Mouse (Mus musculus) liver, embryonic 14.5 days (tissue): ENCODE results near the gene Srd5a1. TPM values are rescaled to one million over a fixed set of nuclear protein-coding genes. Genes with fewer than 3 reads are reported as not detected.

Source experiments
- ATAC-seq: fragments of 200-750 bp; cut with Nextera tagmentation; 2 replicates; pipeline ENCODE4 v1.8.0; 2017; ENCODE audit warnings: moderate number of reproducible peaks, mild to moderate bottlenecking, moderate library complexity; ENCODE audit not compliant: insufficient read depth
- DNase-seq, 3 experiments: peaks; one replicate each; pipeline ENCODE4 v3.0.0-alpha.2; 2012 to 2013; ENCODE audit warnings: low read depth in 3 of 3, low spot score in 3 of 3
- H3K27ac ChIP-seq: fragments of 300-500 bp; sonication (generic); 2 replicates; pipeline ENCODE4 v1.5.1; 2014; ENCODE audit warnings: moderate library complexity, mild to moderate bottlenecking, control low read depth, inconsistent platforms
- H3K27me3 ChIP-seq: fragments of 300-500 bp; sonication (generic); 2 replicates; pipeline ENCODE4 v1.6.1; 2014; ENCODE audit warnings: mild to moderate bottlenecking, low read length, moderate library complexity; ENCODE audit not compliant: control insufficient read depth, insufficient read depth
- H3K36me3 ChIP-seq: fragments of 300-500 bp; sonication (generic); replicated peaks from 2 replicates; pipeline ENCODE4 v1.6.1; 2014; ENCODE audit warnings: low read depth; ENCODE audit not compliant: control insufficient read depth, insufficient read depth
- H3K4me1 ChIP-seq, 2 experiments: fragments of 200-500 bp in 1 of 2; fragments of 300-500 bp in 1 of 2; sonication (generic) in 1 of 2; replicated peaks; 2 replicates each; pipeline ENCODE4 v1.6.1; 2012 to 2014; ENCODE audit warnings: antibody characterized with exemption in 1 of 2, inconsistent platforms in 1 of 2, low read length in 1 of 2; ENCODE audit not compliant: control insufficient read depth in 2 of 2, insufficient read depth in 2 of 2
- H3K4me2 ChIP-seq: fragments of 300-500 bp; sonication (generic); 2 replicates; pipeline ENCODE4 v1.6.1; 2014; ENCODE audit warnings: low read depth, mild to moderate bottlenecking, control low read depth, moderate library complexity
- H3K4me3 ChIP-seq, 2 experiments: fragments of 200-500 bp in 1 of 2; fragments of 300-500 bp in 1 of 2; sonication (generic) in 1 of 2; 2 replicates each; pipeline ENCODE4 v1.5.1; 2012 to 2014; ENCODE audit warnings: low read depth in 2 of 2, low read length in 2 of 2, mild to moderate bottlenecking in 2 of 2, control low read depth in 1 of 2, inconsistent platforms in 1 of 2, moderate library complexity in 1 of 2; ENCODE audit not compliant: insufficient read depth in 1 of 2
- H3K9ac ChIP-seq: fragments of 300-500 bp; sonication (generic); replicated peaks from 2 replicates; pipeline ENCODE4 v1.6.1; 2014; ENCODE audit warnings: mild to moderate bottlenecking, control low read depth, moderate library complexity
- H3K9me3 ChIP-seq: fragments of 300-500 bp; sonication (generic); 2 replicates; pipeline ENCODE4 v1.6.1; 2016; ENCODE audit warnings: low read length, mixed read lengths; ENCODE audit not compliant: control insufficient read depth
- CTCF ChIP-seq: IDR thresholded peaks from 2 replicates; pipeline ENCODE4 v1.5.1; 2016; ENCODE audit warnings: antibody characterized with exemption, low read depth, control low read depth
- EP300 ChIP-seq: IDR thresholded peaks from 2 replicates; pipeline ENCODE4 v1.6.1; 2016; ENCODE audit warnings: antibody characterized with exemption, low read depth
- WGBS: fragments of 180-500 bp; shearing (Covaris S2); extraction: QIAGEN DNeasy Blood & Tissue Kit; methylation state at CpG from one replicate; pipeline ENCODE4 v1.1.7; 2014; ENCODE audit not compliant: insufficient replicate concordance; 5-methylcytosine and 5-hydroxymethylcytosine counted together
- polyA plus RNA-seq, 2 experiments: library from polyadenylated mRNA; depleted of rRNA in 1 of 2; stranded (reverse) in 1 of 2; unstranded in 1 of 2; fragments of >200 nt; fragmentation: Nextera tagmentation in 1 of 2; extraction: Ambion mirVana in 1 of 2; gene quantifications; 2 replicates each; pipeline versions ENCODE4 v1.2.1 to v1.2.3; 2012 to 2014

The Srd5a1 gene
- polyA plus RNA-seq, 2 experiments = 2.0 to 3.0 TPM

GRCm38 (mm10) chr13:69631111-69631510 lies 19.9 kb upstream of the Srd5a1 start:
- H3K27ac ChIP-seq = no peak overlapping the region
- no peak overlapping the region for H3K9ac ChIP-seq
- DNase-seq (no peak), ATAC-seq (no peak)
- H3K9me3 ChIP-seq = no peaks in the 10 kb centered on the region
- 80% methylated on average over 3 of the region's 3 CpGs for WGBS
- no peaks in the 10 kb centered on the region for H3K27me3 ChIP-seq
- H3K4me1 ChIP-seq = no peaks in the 10 kb centered on the region
- no peak overlapping the region for H3K4me3 ChIP-seq
- peaks cover 82% of the 10 kb centered on the region for H3K36me3 ChIP-seq
- H3K4me2 ChIP-seq = no peak overlapping the region
- TF ChIP-seq CTCF (no peak), EP300 (no peak)

- H3K9me3 ChIP-seq = no peaks in the 10 kb centered on the region
- peaks cover 84% of the 10 kb centered on the region for H3K36me3 ChIP-seq
- H3K4me2 ChIP-seq = no peak overlapping the region
- ATAC-seq (no peak), DNase-seq (no peak)
- H3K27ac ChIP-seq = no peak overlapping the region
- WGBS = 73% methylated on average over 8 of the region's 8 CpGs
- no peaks in the 10 kb centered on the region for H3K4me1 ChIP-seq
- no peak overlapping the region for H3K9ac ChIP-seq
- H3K4me3 ChIP-seq = no peak overlapping the region
- no peak for TF ChIP-seq CTCF
- H3K27me3 ChIP-seq = no peaks in the 10 kb centered on the region
These were observed 19.3 kb upstream of the Srd5a1 start for GRCm38 (mm10) chr13:69630576-69630975.

GRCm38 (mm10) chr13:69627941-69628340 lies 16.7 kb upstream of the Srd5a1 start:
- TF ChIP-seq CTCF (no peak), EP300 (no peak)
- no peaks in the 10 kb centered on the region for H3K9me3 ChIP-seq
- no peak overlapping the region for H3K4me2 ChIP-seq
- no peak overlapping the region for H3K9ac ChIP-seq
- H3K4me1 ChIP-seq = no peaks in the 10 kb centered on the region
- no peak overlapping the region for H3K27ac ChIP-seq
- ATAC-seq (no peak), DNase-seq (no peak)
- 86% methylated on average over 3 of the region's 3 CpGs for WGBS
- H3K4me3 ChIP-seq = no peak overlapping the region
- peaks cover 87% of the 10 kb centered on the region for H3K36me3 ChIP-seq
- no peaks in the 10 kb centered on the region for H3K27me3 ChIP-seq

GRCm38 (mm10) chr13:69624510-69624909 lies 13.3 kb upstream of the Srd5a1 start:
- whole genome bisulfite sequencing = 55% methylated on average over 3 of the region's 3 CpGs
- no peak for ATAC-seq
- H3K36me3 ChIP-seq = peaks cover 71% of the 10 kb centered on the region

GRCm38 (mm10) chr13:69623843-69624242 lies 12.6 kb upstream of the Srd5a1 start:
- Histone ChIP-seq H3K4me1 (no peaks in the 10 kb centered on the region), H3K36me3 (peaks cover 71% of the 10 kb centered on the region), H3K27ac (no peak overlapping the region), H3K4me2 (no peak overlapping the region), H3K9ac (no peak overlapping the region), H3K27me3 (no peaks in the 10 kb centered on the region), H3K9me3 (no peaks in the 10 kb centered on the region), H3K4me3 (no peak overlapping the region)
- DNase-seq (no peak), ATAC-seq (no peak)
- TF ChIP-seq EP300 = no peak
- no peak for TF ChIP-seq CTCF
- 76% methylated on average over 5 of the region's 5 CpGs for WGBS

More at GRCm38 (mm10) chr13:69624510-69624909, 13.3 kb upstream of the Srd5a1 start:
- Histone ChIP-seq H3K27me3 (no peaks in the 10 kb centered on the region), H3K4me3 (no peak overlapping the region), H3K4me2 (no peak overlapping the region), H3K4me1 (no peaks in the 10 kb centered on the region), H3K9me3 (no peaks in the 10 kb centered on the region), H3K9ac (no peak overlapping the region), H3K27ac (no peak overlapping the region)
- no peak for DNase-seq
- TF ChIP-seq CTCF (no peak), EP300 (no peak)

- TF ChIP-seq CTCF (no peak), EP300 (no peak)
- WGBS = 48% methylated on average over 6 of the region's 6 CpGs
- Histone ChIP-seq H3K4me2 (no peak overlapping the region), H3K27me3 (no peaks in the 10 kb centered on the region), H3K9me3 (no peaks in the 10 kb centered on the region), H3K36me3 (peaks cover 51% of the 10 kb centered on the region), H3K27ac (no peak overlapping the region), H3K4me1 (peaks cover 3 to 5% of the 10 kb centered on the region in 2 experiments; a peak in 2 of 4 replicates), H3K9ac (no peak overlapping the region), H3K4me3 (no peak overlapping the region)
- ATAC-seq (no peak), DNase-seq (no peak)
These were observed 5.5 kb upstream of the Srd5a1 start for GRCm38 (mm10) chr13:69616716-69617115.
